Mouse (Mus musculus) midbrain, embryonic 10.5 days (tissue): ENCODE data around the gene Mast4. TPM values are rescaled to one million over a fixed set of nuclear protein-coding genes. Genes with fewer than 3 reads are reported as not detected.

Experiments used
- DNase-seq: peaks from one replicate; pipeline ENCODE4 v3.0.0-alpha.2; 2017; ENCODE audit warnings: low spot score
- H3K27ac ChIP-seq: fragments of 300-500 bp; sonication (generic); replicated peaks from 2 replicates; pipeline ENCODE4 v1.5.1; 2016; ENCODE audit warnings: mild to moderate bottlenecking
- H3K27me3 ChIP-seq: fragments of 300-500 bp; sonication (generic); 2 replicates; pipeline ENCODE4 v1.6.1; 2016; ENCODE audit warnings: low read depth, mild to moderate bottlenecking; ENCODE audit not compliant: poor library complexity, severe bottlenecking
- H3K36me3 ChIP-seq: fragments of 300-500 bp; sonication (generic); 2 replicates; pipeline ENCODE4 v1.6.1; 2016; ENCODE audit warnings: mild to moderate bottlenecking, moderate library complexity
- H3K4me1 ChIP-seq: fragments of 300-500 bp; sonication (generic); 2 replicates; pipeline ENCODE4 v1.6.1; 2016
- H3K4me3 ChIP-seq: fragments of 300-500 bp; sonication (generic); 2 replicates; pipeline ENCODE4 v1.5.1; 2016; ENCODE audit warnings: mild to moderate bottlenecking, moderate library complexity
- H3K9me3 ChIP-seq: fragments of 300-500 bp; sonication (generic); replicated peaks from 2 replicates; pipeline ENCODE4 v1.6.1; 2016; ENCODE audit warnings: mild to moderate bottlenecking
- WGBS: fragments of 180-500 bp; shearing (Covaris S2); methylation state at CpG from one replicate; pipeline ENCODE4 v1.1.7; 2016; 5-methylcytosine and 5-hydroxymethylcytosine counted together
- polyA plus RNA-seq: library from polyadenylated mRNA; unstranded; fragments of >200 nt; fragmentation: Nextera tagmentation; extraction: Ambion mirVana; gene quantifications from 2 replicates; pipeline ENCODE4 v1.2.1, GENCODE M21; 2016

The Mast4 gene
- polyA plus RNA-seq, 1 experiment from 2014 or later, result 19.0 TPM

GRCm38 (mm10) chr13:102902123-102902522, 432.2 kb downstream of the Mast4 start:
- H3K4me3 ChIP-seq, result no peak overlapping the region
- H3K36me3 ChIP-seq, result no peaks in the 10 kb centered on the region
- no peaks in the 10 kb centered on the region for H3K9me3 ChIP-seq
- H3K27ac ChIP-seq, result no peak overlapping the region
- DNase-seq, result no peak
- no peaks in the 10 kb centered on the region for H3K27me3 ChIP-seq
- 63% methylated on average over 7 of the region's 7 CpGs for WGBS
- peaks cover 71% of the 10 kb centered on the region for H3K4me1 ChIP-seq

- no peaks in the 10 kb centered on the region for H3K27me3 ChIP-seq
- H3K4me1 ChIP-seq, result peaks cover 78% of the 10 kb centered on the region
- no peaks in the 10 kb centered on the region for H3K36me3 ChIP-seq
- peak overlapping the region; percentile 42; the same call in 1 of the 2 replicates for H3K27ac ChIP-seq
- no peak for DNase-seq
- H3K4me3 ChIP-seq, result no peak overlapping the region
- 84% methylated on average over 8 of the region's 8 CpGs for WGBS
- no peaks in the 10 kb centered on the region for H3K9me3 ChIP-seq
Measured at GRCm38 (mm10) chr13:102900531-102900930, 433.8 kb downstream of the Mast4 start.

- Histone ChIP-seq H3K36me3 (no peaks in the 10 kb centered on the region), H3K27ac (peak overlapping the region; percentile 42; the same call in 1 of the 2 replicates), H3K27me3 (no peaks in the 10 kb centered on the region), H3K9me3 (no peaks in the 10 kb centered on the region), H3K4me1 (peaks cover 79% of the 10 kb centered on the region), H3K4me3 (no peak overlapping the region)
- WGBS, result 63% methylated on average over 2 of the region's 2 CpGs
- DNase-seq, result no peak
Measured at GRCm38 (mm10) chr13:102900083-102900420, 434.2 kb downstream of the Mast4 start.

- peaks cover 81% of the 10 kb centered on the region for H3K4me1 ChIP-seq
- no peaks in the 10 kb centered on the region for H3K36me3 ChIP-seq
- peak overlapping the region; percentile 42; the same call in 1 of the 2 replicates for H3K27ac ChIP-seq
- H3K4me3 ChIP-seq, result no peak overlapping the region
- no peaks in the 10 kb centered on the region for H3K9me3 ChIP-seq
- H3K27me3 ChIP-seq, result no peaks in the 10 kb centered on the region
- WGBS, result 73% methylated on average over 9 of the region's 9 CpGs
- no peak for DNase-seq
Measured at GRCm38 (mm10) chr13:102899253-102900082, 434.8 kb downstream of the Mast4 start.

GRCm38 (mm10) chr13:102898374-102899131, 435.7 kb downstream of the Mast4 start:
- DNase-seq, result no peak
- Histone ChIP-seq H3K27me3 (no peaks in the 10 kb centered on the region), H3K36me3 (no peaks in the 10 kb centered on the region), H3K9me3 (no peaks in the 10 kb centered on the region), H3K4me3 (no peak overlapping the region), H3K4me1 (peaks cover 81% of the 10 kb centered on the region), H3K27ac (peak overlapping the region; percentile 52; the same call in 1 of the 2 replicates)
- 66% methylated on average over 15 of the region's 15 CpGs for WGBS

- Histone ChIP-seq H3K27me3 (no peaks in the 10 kb centered on the region), H3K9me3 (no peaks in the 10 kb centered on the region), H3K36me3 (no peaks in the 10 kb centered on the region), H3K4me1 (peaks cover 62% of the 10 kb centered on the region), H3K4me3 (no peak overlapping the region), H3K27ac (no peak overlapping the region)
- no peak for DNase-seq
Measured at GRCm38 (mm10) chr13:102896322-102896721, 438.0 kb downstream of the Mast4 start.

- H3K9me3 ChIP-seq, result no peaks in the 10 kb centered on the region
- H3K4me3 ChIP-seq, result no peak overlapping the region
- no peak for DNase-seq
- no peaks in the 10 kb centered on the region for H3K36me3 ChIP-seq
- WGBS, result 64% methylated on average over 6 of the region's 6 CpGs
- H3K27ac ChIP-seq, result no peak overlapping the region
- H3K27me3 ChIP-seq, result no peaks in the 10 kb centered on the region
- H3K4me1 ChIP-seq, result peaks cover 58% of the 10 kb centered on the region
Measured at GRCm38 (mm10) chr13:102895894-102896293, 438.4 kb downstream of the Mast4 start.

GRCm38 (mm10) chr13:102894287-102895234, 439.7 kb downstream of the Mast4 start:
- DNase-seq, result no peak
- Histone ChIP-seq H3K27me3 (no peaks in the 10 kb centered on the region), H3K36me3 (no peaks in the 10 kb centered on the region), H3K4me1 (peaks cover 48% of the 10 kb centered on the region), H3K4me3 (no peak overlapping the region), H3K27ac (no peak overlapping the region), H3K9me3 (no peaks in the 10 kb centered on the region)
- WGBS, result 53% methylated on average over 15 of the region's 15 CpGs

GRCm38 (mm10) chr13:102892783-102893182, 441.5 kb downstream of the Mast4 start:
- Histone ChIP-seq H3K27me3 (no peaks in the 10 kb centered on the region), H3K36me3 (0 out of 2 replicates have a peak, but pooled peaks cover under 1% of the 10 kb centered on the region), H3K27ac (no peak overlapping the region), H3K4me1 (peaks cover 40% of the 10 kb centered on the region), H3K9me3 (no peaks in the 10 kb centered on the region), H3K4me3 (no peak overlapping the region)
- 92% methylated on average over 3 of the region's 3 CpGs for WGBS
- no peak for DNase-seq

GRCm38 (mm10) chr13:102889989-102890388, 444.3 kb downstream of the Mast4 start:
- H3K27ac ChIP-seq, result no peak overlapping the region
- WGBS, result 87% methylated on average over 10 of the region's 10 CpGs
- no peak for DNase-seq

GRCm38 (mm10) chr13:102889537-102889936, 444.8 kb downstream of the Mast4 start:
- no peaks in the 10 kb centered on the region for H3K27me3 ChIP-seq
- peaks cover 4% of the 10 kb centered on the region; the same call in 1 of the 2 replicates for H3K36me3 ChIP-seq
- H3K4me3 ChIP-seq, result no peak overlapping the region
- peaks cover 32% of the 10 kb centered on the region for H3K4me1 ChIP-seq
- WGBS, result 86% methylated on average over 13 of the region's 13 CpGs
- H3K9me3 ChIP-seq, result no peaks in the 10 kb centered on the region
- no peak overlapping the region for H3K27ac ChIP-seq
- DNase-seq, result no peak

More at GRCm38 (mm10) chr13:102889989-102890388, 444.3 kb downstream of the Mast4 start:
- H3K9me3 ChIP-seq, result no peaks in the 10 kb centered on the region
- H3K4me3 ChIP-seq, result no peak overlapping the region
- peaks cover 4% of the 10 kb centered on the region; the same call in 1 of the 2 replicates for H3K36me3 ChIP-seq
- H3K4me1 ChIP-seq, result peaks cover 37% of the 10 kb centered on the region
- no peaks in the 10 kb centered on the region for H3K27me3 ChIP-seq

- H3K4me3 ChIP-seq, result no peak overlapping the region
- H3K9me3 ChIP-seq, result no peaks in the 10 kb centered on the region
- DNase-seq, result no peak
- 90% methylated on average over 15 of the region's 15 CpGs for WGBS
- H3K4me1 ChIP-seq, result peaks cover 27% of the 10 kb centered on the region
- no peak overlapping the region for H3K27ac ChIP-seq
- no peaks in the 10 kb centered on the region for H3K27me3 ChIP-seq
- H3K36me3 ChIP-seq, result peaks cover 4% of the 10 kb centered on the region; the same call in 1 of the 2 replicates
Measured at GRCm38 (mm10) chr13:102888895-102889490, 445.3 kb downstream of the Mast4 start.
